Comparison of ENCODE assay signal across 12 mouse cellular contexts in the genomic region with DNA sequence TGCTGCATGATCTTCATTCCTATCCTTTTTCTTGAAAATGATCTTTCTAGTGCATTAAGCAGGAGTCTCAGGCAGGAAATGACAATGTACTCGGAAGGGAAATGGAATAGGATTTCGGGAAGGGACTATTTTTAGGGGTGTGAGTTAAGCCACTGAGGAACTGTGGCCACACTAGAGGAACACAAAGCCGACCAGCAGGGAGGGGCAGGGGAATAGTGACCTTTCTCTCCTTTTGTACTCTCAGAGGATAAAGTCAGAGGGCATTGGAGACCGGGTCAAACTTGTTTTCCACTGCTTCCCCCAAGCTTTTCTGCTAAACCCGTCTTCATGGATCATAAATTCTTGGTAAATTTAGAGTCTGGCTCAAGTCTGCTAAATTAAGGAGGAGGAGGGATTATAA. TPM values are rescaled to one million over a fixed set of nuclear protein-coding genes. Genes with fewer than 3 reads are reported as not detected.
DNase-seq lines count a peak whose midpoint lies in the region; ATAC-seq and TF ChIP-seq lines count a peak whose summit lies in the region.
"Had no signal": no experiment of that assay in that cellular context is flagged by ENCODE, and none has a peak within 500 bp of the region (broad histone marks: within the 10 kb centered on the region; RNA-seq: fewer than 3 reads in every experiment).

No protein-coding gene starts in this region.

- DNase-seq in embryo, embryonic 10.5 days (ENCODE audit: low spot score), result peak; percentile 32
- no peak for DNase-seq in embryo, embryonic 11 days
- DNase-seq in c-Kit-positive CD71-positive TER-119-positive erythroid progenitor cells, embryonic 14.5 days (ENCODE audit: low spot score), result no peak
- DNase-seq in cerebellum, postnatal 36 days, result no peak
- no peak for DNase-seq in left cerebral cortex, postnatal 4 days
- DNase-seq: cerebellum, adult 18-20 months had no signal

- TF ChIP-seq CTCF in ES-Bruce4 (IDR thresholded peaks at IDR 0.05; ENCODE audit: low read depth, low read length), result no peak

- H3K27me3 ChIP-seq in ES-Bruce4 (ENCODE audit: control insufficient read depth, insufficient read depth, low read length, poor library complexity, severe bottlenecking), result no peaks in the 10 kb centered on the region
- no peaks in the 10 kb centered on the region for H3K27me3 ChIP-seq in heart, embryonic 11.5 days (ENCODE audit: control insufficient read depth, insufficient read depth, low read length)
- H3K27me3 ChIP-seq in kidney, embryonic 15.5 days, result no peaks in the 10 kb centered on the region
- H3K27me3 ChIP-seq: hindbrain, embryonic 12.5 days; lung, embryonic 15.5 days had no signal

- peak overlapping the region; percentile 78; the same call in 1 of the 2 replicates for H3K9ac ChIP-seq in ES-Bruce4 (ENCODE audit: low read depth, poor library complexity, severe bottlenecking)
- H3K9ac ChIP-seq in heart, embryonic 11.5 days (ENCODE audit: low read depth, low read length), result no peak overlapping the region
- H3K9ac ChIP-seq in kidney, embryonic 15.5 days, result no peak overlapping the region
- H3K9ac ChIP-seq: hindbrain, embryonic 12.5 days; lung, embryonic 15.5 days had no signal

- H3K4me1 ChIP-seq in ES-Bruce4 (ENCODE audit: control insufficient read depth, insufficient read depth, low read length), result peaks cover 4% of the 10 kb centered on the region
- H3K4me1 ChIP-seq in heart, embryonic 11.5 days (ENCODE audit: control insufficient read depth, insufficient read depth, low read length), result 0 out of 2 replicates have a peak, but pooled peaks cover 4% of the 10 kb centered on the region
- peaks cover 35% of the 10 kb centered on the region for H3K4me1 ChIP-seq in kidney, embryonic 15.5 days
- H3K4me1 ChIP-seq: hindbrain, embryonic 12.5 days had no signal

- intact Hi-C loops in left cerebral cortex, postnatal 4 days (cut with DNase I), result no loop called here

- WGBS in heart, embryonic 11.5 days (ENCODE audit: insufficient replicate concordance), result 26% methylated on average over 5 of the region's 5 CpGs
- WGBS in kidney, embryonic 15.5 days, result 5% methylated on average over 5 of the region's 5 CpGs

- TF ChIP-seq POLR2A in ES-Bruce4 (IDR thresholded peaks at IDR 0.05; ENCODE audit: insufficient read depth, low read length), result no peak

- peak; percentile 99 for TF ChIP-seq EP300 in ES-Bruce4 (IDR thresholded peaks at IDR 0.05; ENCODE audit: insufficient read depth, low read depth, low read length)

- no peak for ATAC-seq in heart, embryonic 11.5 days (replicated peaks; ENCODE audit: insufficient number of reproducible peaks, low FRiP score, low TSS enrichment)
- peak; percentile 58; the same call in 1 of the 2 replicates for ATAC-seq in kidney, embryonic 15.5 days (replicated peaks; ENCODE audit: low FRiP score)

- H3K27ac ChIP-seq in ES-Bruce4 (ENCODE audit: insufficient read depth, low read length), result peak overlapping the region; percentile 100
- 0 out of 2 replicates have a peak overlapping the region, but pooled peaks have one; percentile 29 for H3K27ac ChIP-seq in heart, embryonic 11.5 days (ENCODE audit: low read depth, low read length)
- peak overlapping the region; percentile 73 for H3K27ac ChIP-seq in kidney, embryonic 15.5 days
- H3K27ac ChIP-seq: hindbrain, embryonic 12.5 days; lung, embryonic 15.5 days had no signal

- no peaks in the 10 kb centered on the region for H3K36me3 ChIP-seq in ES-Bruce4 (ENCODE audit: control insufficient read depth, insufficient read depth, low read length, poor library complexity, severe bottlenecking)
- no peaks in the 10 kb centered on the region for H3K36me3 ChIP-seq in heart, embryonic 11.5 days (ENCODE audit: control insufficient read depth, insufficient read depth, low read length)
- H3K36me3 ChIP-seq in kidney, embryonic 15.5 days, result no peaks in the 10 kb centered on the region
- H3K36me3 ChIP-seq: hindbrain, embryonic 12.5 days; lung, embryonic 15.5 days had no signal

- H3K4me2 ChIP-seq in heart, embryonic 11.5 days, result no peak overlapping the region
- H3K4me2 ChIP-seq in kidney, embryonic 15.5 days, result peak overlapping the region; percentile 33; the same call in 1 of the 2 replicates
- H3K4me2 ChIP-seq: hindbrain, embryonic 12.5 days; lung, embryonic 15.5 days had no signal

- H3K9me3 ChIP-seq in ES-Bruce4 (replicated peaks; ENCODE audit: control insufficient read depth, insufficient read depth, low read length, poor library complexity, severe bottlenecking), result no peaks in the 10 kb centered on the region
- H3K9me3 ChIP-seq in heart, embryonic 11.5 days (replicated peaks; ENCODE audit: control insufficient read depth, low read length), result no peaks in the 10 kb centered on the region
- no peaks in the 10 kb centered on the region for H3K9me3 ChIP-seq in kidney, embryonic 15.5 days (replicated peaks)
- H3K9me3 ChIP-seq: hindbrain, embryonic 12.5 days; lung, embryonic 15.5 days had no signal

- H3K4me3 ChIP-seq in ES-Bruce4 (ENCODE audit: low read depth, low read length), result no peak overlapping the region
- no peak overlapping the region for H3K4me3 ChIP-seq in heart, embryonic 11.5 days (ENCODE audit: low read depth, low read length)
- no peak overlapping the region for H3K4me3 ChIP-seq in kidney, embryonic 15.5 days (replicated peaks)
- H3K4me3 ChIP-seq: erythroblast, embryonic 14.5 days; hindbrain, embryonic 12.5 days; lung, embryonic 15.5 days had no signal

RNA-seq across cellular contexts. Expression of a gene that starts 5.5 kb away (rescaled TPM):
- polyA plus RNA-seq in ES-Bruce4 (2011; ENCODE audit: insufficient read depth, insufficient read length, low read depth, missing spikeins), result 144 and 162 TPM in 2 replicates
- polyA plus RNA-seq in heart, embryonic 11.5 days (2014; fragmentation: Nextera tagmentation; extraction: Ambion mirVana), result 104 and 112 TPM in 2 replicates
- 44.4 and 45.2 TPM in 2 replicates for polyA plus RNA-seq in kidney, embryonic 15.5 days (2015; fragmentation: Nextera tagmentation; extraction: Ambion mirVana)
- 10 to 100 TPM; 30.1 to 30.8 TPM for total RNA-seq in left cerebral cortex, postnatal 4 days (2021)

Comparison
In these comparisons a context has a peak if more than half of its experiments do, and no peak if none do; other contexts are left out.
1. H3K27ac ChIP-seq: peak in every context shown above with its lines; median percentile 100 in ES-Bruce4; 73 in kidney, embryonic 15.5 days; 29 in heart, embryonic 11.5 days.